Mouse (Mus musculus) embryonic facial prominence, embryonic 11.5 days (tissue): ENCODE data around the gene Cox4i2. TPM values are rescaled to one million over a fixed set of nuclear protein-coding genes. Genes with fewer than 3 reads are reported as not detected.

Experiments used
- ATAC-seq: fragments of 200-750 bp; cut with Nextera tagmentation; replicated peaks from 2 replicates; pipeline ENCODE4 v1.8.0; 2017; ENCODE audit warnings: low read depth; ENCODE audit not compliant: insufficient number of reproducible peaks, low FRiP score, low TSS enrichment
- DNase-seq: peaks from one replicate; pipeline ENCODE4 v3.0.0-alpha.2; 2015; ENCODE audit warnings: low spot score
- H3K27ac ChIP-seq: fragments of 300-500 bp; sonication (generic); replicated peaks from 2 replicates; pipeline ENCODE4 v1.5.1; 2014; ENCODE audit warnings: mild to moderate bottlenecking, low read depth, low read length, control low read depth
- H3K27me3 ChIP-seq: fragments of 300-500 bp; sonication (generic); 2 replicates; pipeline ENCODE4 v1.6.1; 2014; ENCODE audit warnings: mild to moderate bottlenecking, low read length, moderate library complexity, mixed read lengths; ENCODE audit not compliant: control insufficient read depth, insufficient read depth
- H3K36me3 ChIP-seq: fragments of 300-500 bp; sonication (generic); replicated peaks from 2 replicates; pipeline ENCODE4 v1.6.1; 2014; ENCODE audit warnings: low read depth, mild to moderate bottlenecking, low read length, moderate library complexity, mixed read lengths; ENCODE audit not compliant: control insufficient read depth, insufficient read depth
- H3K4me1 ChIP-seq: fragments of 300-500 bp; sonication (generic); 2 replicates; pipeline ENCODE4 v1.6.1; 2014; ENCODE audit warnings: low read length, mixed read lengths; ENCODE audit not compliant: control insufficient read depth, insufficient read depth
- H3K4me2 ChIP-seq: fragments of 300-500 bp; sonication (generic); 2 replicates; pipeline ENCODE4 v1.6.1; 2014; ENCODE audit warnings: low read depth, mild to moderate bottlenecking, control low read depth, low read length, moderate library complexity
- H3K4me3 ChIP-seq: fragments of 300-500 bp; sonication (generic); 2 replicates; pipeline ENCODE4 v1.5.1; 2014; ENCODE audit warnings: low read depth, low read length, control low read depth
- H3K9ac ChIP-seq: fragments of 300-500 bp; sonication (generic); replicated peaks from 2 replicates; pipeline ENCODE4 v1.6.1; 2014; ENCODE audit warnings: mild to moderate bottlenecking, control low read depth, low read length
- H3K9me3 ChIP-seq: fragments of 300-500 bp; sonication (generic); replicated peaks from 2 replicates; pipeline ENCODE4 v1.6.1; 2016; ENCODE audit warnings: mild to moderate bottlenecking, low read length, inconsistent platforms, mixed read lengths; ENCODE audit not compliant: control insufficient read depth
- WGBS: fragments of 180-500 bp; shearing (Covaris S2); extraction: QIAGEN DNeasy Blood & Tissue Kit; methylation state at CpG from one replicate; pipeline ENCODE4 v1.1.7; 2014; 5-methylcytosine and 5-hydroxymethylcytosine counted together
- polyA plus RNA-seq: library from polyadenylated mRNA; unstranded; fragments of >200 nt; fragmentation: Nextera tagmentation; extraction: Ambion mirVana; gene quantifications from 2 replicates; pipeline ENCODE4 v1.2.1, GENCODE M21; 2014

Cox4i2 gene
- polyA plus RNA-seq, 1 experiment from 2014 or later: 9.8 TPM

DNA sequence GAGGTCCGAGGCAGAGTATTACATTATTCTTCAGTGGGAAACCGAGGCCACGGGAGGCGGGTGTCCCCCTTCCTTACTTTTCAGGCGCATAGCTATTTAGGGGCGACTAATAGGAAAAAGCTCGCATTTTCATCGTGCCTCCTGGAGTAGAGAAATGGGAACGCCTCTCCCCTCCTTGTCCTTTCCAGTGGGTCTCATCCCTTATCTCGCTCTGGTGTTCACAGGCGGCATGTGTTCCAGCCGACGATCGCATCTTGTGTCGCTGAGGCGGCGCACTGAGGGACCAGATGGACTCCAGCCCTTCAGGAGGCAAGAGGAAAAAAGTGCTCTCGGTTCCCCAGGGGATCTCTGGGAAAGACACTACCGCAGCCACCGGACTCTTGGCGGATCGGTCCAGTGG lies 17.2 kb upstream of the Cox4i2 start:
- Histone ChIP-seq H3K27ac (peak overlapping the region; percentile 86), H3K4me2 (peak overlapping the region; percentile 95), H3K9ac (peak overlapping the region; percentile 92), H3K27me3 (no peaks in the 10 kb centered on the region), H3K36me3 (no peaks in the 10 kb centered on the region), H3K4me3 (peak overlapping the region; percentile 82), H3K9me3 (no peaks in the 10 kb centered on the region), H3K4me1 (peaks cover 10% of the 10 kb centered on the region)
- WGBS: under 1% methylated on average over 22 of the region's 22 CpGs
- DNase-seq: peak; percentile 55
- ATAC-seq: no peak

DNA sequence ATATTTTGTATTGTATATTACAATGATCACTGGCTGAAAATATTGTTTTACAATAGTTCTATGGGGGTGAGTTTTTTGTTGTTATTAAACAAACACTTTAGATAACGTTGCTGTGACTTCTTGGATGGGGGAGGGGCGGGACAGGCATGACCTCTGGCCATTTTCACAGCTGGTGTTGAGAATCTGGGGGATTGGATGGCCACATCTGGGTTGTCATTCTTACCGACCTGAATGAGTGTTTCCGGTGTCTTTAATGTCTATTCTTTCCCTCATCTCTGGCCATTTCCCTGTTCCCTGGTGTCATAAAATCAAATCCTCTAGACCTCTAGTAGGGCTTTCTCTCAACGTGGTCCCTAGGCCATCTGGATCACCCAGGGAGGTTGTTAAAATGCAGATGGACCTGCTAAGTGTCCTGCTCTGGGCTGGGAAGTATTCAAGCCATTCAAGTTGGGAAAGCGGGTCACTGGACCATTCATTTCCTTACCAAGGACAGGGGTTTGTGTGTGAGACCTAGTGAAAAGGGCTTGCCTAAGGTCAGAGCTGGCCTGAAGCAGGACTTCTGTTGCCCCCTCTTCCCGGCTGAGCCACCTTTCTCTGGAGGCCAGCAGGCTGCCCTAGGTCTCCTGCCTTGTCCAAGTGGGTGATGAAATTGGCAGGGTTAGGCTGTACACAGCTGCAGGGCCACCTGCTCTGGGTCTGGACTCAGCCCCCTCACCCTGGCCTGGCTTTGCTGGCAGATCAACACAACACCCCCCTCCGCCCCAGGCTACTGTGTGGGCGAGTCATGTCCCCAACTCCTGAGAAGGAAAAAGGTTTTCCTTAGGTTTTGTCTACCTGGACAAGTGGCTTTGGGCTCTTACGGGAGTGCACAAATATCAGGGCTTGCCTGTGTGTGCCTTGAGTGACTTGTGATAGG lies 16.4 kb upstream of the Cox4i2 start:
- 5% methylated on average over 10 of the region's 10 CpGs for WGBS
- H3K9me3 ChIP-seq: no peaks in the 10 kb centered on the region
- ATAC-seq (no peak), DNase-seq (peak; percentile 54)
- peak overlapping the region; percentile 82 for H3K4me3 ChIP-seq
- H3K36me3 ChIP-seq: no peaks in the 10 kb centered on the region
- peak overlapping the region; percentile 95 for H3K4me2 ChIP-seq
- peaks cover 10% of the 10 kb centered on the region for H3K4me1 ChIP-seq
- peak overlapping the region; percentile 86 for H3K27ac ChIP-seq
- no peaks in the 10 kb centered on the region for H3K27me3 ChIP-seq
- H3K9ac ChIP-seq: peak overlapping the region; percentile 92

DNA sequence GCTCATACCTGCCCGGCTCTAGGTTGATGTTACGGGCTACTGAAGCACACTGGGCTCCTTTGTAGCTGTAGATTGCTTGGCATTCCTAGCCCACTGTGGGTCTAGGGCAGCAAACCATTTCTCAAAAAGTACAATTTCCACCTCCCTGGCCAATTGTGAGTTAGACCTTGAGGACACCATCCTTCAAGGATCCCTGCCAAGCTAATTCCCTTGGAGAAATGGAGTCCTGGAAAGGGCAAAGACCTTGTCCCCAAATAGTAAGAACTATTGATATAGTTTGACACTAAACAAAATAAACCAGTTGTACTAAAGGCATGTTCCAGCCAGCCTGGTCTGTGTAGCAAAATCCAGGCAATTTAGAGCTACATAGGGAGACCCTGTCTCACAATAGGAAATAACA lies 15.6 kb upstream of the Cox4i2 start:
- Histone ChIP-seq H3K9ac (peak overlapping the region; percentile 92), H3K9me3 (no peaks in the 10 kb centered on the region), H3K36me3 (no peaks in the 10 kb centered on the region), H3K4me3 (peak overlapping the region; percentile 82), H3K4me2 (peak overlapping the region; percentile 95), H3K27ac (peak overlapping the region; percentile 86), H3K4me1 (peaks cover 10% of the 10 kb centered on the region), H3K27me3 (no peaks in the 10 kb centered on the region)
- 44% methylated on average over 2 of the region's 2 CpGs for whole genome bisulfite sequencing
- DNase-seq (peak; percentile 25), ATAC-seq (no peak)

DNA sequence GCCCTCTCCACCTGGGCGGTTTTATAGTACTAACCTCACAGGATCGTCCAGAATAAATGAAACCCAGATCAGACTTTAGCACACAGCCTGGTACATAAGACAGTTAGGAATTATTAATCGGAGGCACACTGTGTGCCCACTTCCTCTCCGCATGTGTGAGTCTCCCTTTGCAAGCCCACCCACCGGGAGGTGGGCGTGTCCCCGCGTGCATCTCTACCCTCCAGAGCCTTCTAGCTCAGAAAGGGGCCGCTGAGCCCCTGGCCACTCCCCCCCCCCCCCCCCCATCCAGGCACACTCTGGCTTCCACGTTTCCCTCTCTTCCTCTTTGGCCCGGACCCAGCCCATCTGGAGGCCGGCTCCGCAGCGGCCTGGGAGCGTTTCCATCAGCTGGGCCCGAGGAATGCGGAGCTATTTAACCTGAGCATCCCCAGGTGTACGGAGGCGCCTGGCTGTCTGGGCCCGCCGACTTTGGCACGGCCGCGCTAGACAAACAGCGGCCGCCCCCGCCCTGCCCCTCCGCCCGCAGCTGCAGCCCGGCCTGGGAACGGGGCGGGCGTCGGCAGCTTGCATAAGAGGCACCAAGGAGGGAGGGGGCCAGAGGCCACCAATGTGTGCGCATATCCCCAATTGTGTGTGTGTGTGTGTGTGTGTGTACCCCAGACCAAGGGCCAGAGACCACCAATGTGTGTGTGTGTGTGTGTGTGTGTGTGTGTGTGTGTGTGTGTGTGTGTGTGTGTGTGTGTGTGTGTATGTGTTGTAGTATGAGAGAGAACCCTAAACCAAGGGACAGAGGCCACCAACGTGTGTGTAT lies 14.7 kb upstream of the Cox4i2 start:
- peak; percentile 68 for ATAC-seq

DNA sequence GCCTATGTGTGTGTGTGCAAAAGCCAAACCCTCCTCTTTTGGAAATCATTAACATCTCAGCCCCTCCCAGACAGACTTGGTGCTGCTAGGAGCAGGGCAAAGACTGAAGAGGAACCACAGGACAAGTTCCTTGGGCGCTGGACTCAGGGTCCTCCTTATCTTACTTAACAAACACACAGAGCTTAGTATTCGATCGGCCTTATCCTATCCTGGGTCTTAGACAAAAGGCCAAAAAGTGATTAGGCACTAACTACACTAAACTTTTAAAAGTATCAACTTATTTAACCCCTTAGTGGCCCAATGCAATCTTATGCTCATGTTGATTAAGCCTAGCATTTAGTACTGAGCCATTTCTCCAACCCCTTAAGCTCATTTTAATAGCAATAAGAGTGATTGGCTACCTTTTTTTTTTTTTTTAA lies 14.1 kb upstream of the Cox4i2 start:
- Histone ChIP-seq H3K36me3 (no peaks in the 10 kb centered on the region), H3K9me3 (no peaks in the 10 kb centered on the region), H3K4me1 (peaks cover 6% of the 10 kb centered on the region), H3K27me3 (no peaks in the 10 kb centered on the region), H3K4me3 (peak overlapping the region; percentile 82), H3K9ac (no peak overlapping the region), H3K4me2 (peak overlapping the region; percentile 72), H3K27ac (peak overlapping the region; percentile 86)
- ATAC-seq (peak; percentile 4; the same call in 1 of the 2 replicates), DNase-seq (peak; percentile 58)
- WGBS: 20% methylated on average over 3 of the region's 3 CpGs

More for the DNA sequence above, 14.7 kb upstream of the Cox4i2 start:
- H3K4me3 ChIP-seq: peak overlapping the region; percentile 82
- peak overlapping the region; percentile 37; the same call in 1 of the 2 replicates for H3K9ac ChIP-seq
- no peaks in the 10 kb centered on the region for H3K27me3 ChIP-seq
- H3K4me2 ChIP-seq: peak overlapping the region; percentile 72
- no peaks in the 10 kb centered on the region for H3K9me3 ChIP-seq
- no peaks in the 10 kb centered on the region for H3K36me3 ChIP-seq
- H3K27ac ChIP-seq: peak overlapping the region; percentile 86
- under 1% methylated on average over 34 of the region's 36 CpGs for WGBS
- peak; percentile 95 for DNase-seq
- peaks cover 10% of the 10 kb centered on the region for H3K4me1 ChIP-seq

DNA sequence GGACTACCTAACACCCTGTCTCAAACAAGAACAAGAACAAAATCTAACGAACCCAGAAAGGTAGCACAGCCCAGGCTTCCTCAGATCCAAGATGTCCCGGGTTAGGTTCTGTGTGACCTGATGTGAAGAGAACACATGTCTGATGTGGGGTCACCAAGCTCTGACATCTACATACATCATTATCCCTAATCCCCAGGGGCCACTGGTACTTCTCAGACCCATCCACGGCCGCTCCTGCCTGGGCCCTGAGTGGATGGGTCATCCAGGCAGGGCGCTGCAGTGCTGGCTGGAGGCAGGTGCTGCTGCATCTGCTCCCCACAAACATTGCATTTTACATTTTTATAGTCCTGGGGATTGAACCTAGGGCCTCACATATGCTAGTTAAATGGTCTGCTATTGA lies 13.5 kb upstream of the Cox4i2 start:
- no peak overlapping the region for H3K27ac ChIP-seq
- no peaks in the 10 kb centered on the region for H3K9me3 ChIP-seq
- no peak overlapping the region for H3K4me3 ChIP-seq
- H3K36me3 ChIP-seq: no peaks in the 10 kb centered on the region
- DNase-seq (no peak), ATAC-seq (no peak)
- peaks cover 6% of the 10 kb centered on the region for H3K4me1 ChIP-seq
- no peak overlapping the region for H3K9ac ChIP-seq
- no peak overlapping the region for H3K4me2 ChIP-seq
- no peaks in the 10 kb centered on the region for H3K27me3 ChIP-seq
- WGBS: 57% methylated on average over 5 of the region's 5 CpGs

DNA sequence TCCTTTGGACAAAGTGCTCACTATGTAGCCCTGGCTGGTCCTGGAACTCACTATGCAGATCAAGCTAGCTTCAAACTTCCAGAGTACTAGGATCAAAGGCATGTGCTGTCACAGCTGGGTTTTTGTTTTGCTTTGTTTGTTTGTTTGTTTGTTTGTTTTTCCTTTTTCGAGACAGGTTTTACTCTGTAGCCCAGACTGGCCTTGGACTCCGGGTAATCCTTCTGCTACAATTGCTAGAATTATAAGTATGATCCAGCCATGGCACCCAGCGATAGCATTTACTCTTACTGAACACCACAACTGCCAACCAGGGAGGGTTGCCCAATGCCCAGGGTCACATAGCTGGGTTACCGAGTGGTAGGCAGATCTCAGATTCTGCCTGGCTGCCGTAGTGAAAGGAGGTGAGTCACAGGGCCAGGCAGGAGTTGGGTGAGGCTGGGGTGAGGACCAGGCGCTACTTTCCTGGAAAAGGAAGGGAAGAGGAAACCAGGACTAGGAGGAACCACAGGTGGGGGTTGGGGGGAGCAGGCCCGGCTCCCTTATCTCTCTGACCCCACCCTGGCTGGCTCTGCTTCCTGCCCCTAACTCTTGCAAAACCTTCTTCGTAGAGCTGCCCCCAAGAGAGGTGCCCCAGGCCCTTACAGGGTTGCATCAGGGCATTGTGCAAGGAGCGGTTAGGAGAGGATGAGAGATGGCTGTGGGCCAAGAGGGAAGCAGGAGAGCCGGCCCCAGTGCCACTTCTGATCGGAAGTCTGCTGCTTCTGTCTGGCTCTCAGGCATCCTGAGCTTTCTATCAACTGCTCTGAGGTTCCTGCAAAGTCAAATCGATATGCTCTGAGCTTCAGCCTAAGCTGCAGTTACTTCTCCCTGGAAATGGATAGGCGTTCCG lies 12.6 kb upstream of the Cox4i2 start:
- H3K4me1 ChIP-seq: peaks cover 6% of the 10 kb centered on the region
- H3K9me3 ChIP-seq: no peaks in the 10 kb centered on the region
- H3K4me3 ChIP-seq: no peak overlapping the region
- no peak overlapping the region for H3K4me2 ChIP-seq
- H3K36me3 ChIP-seq: no peaks in the 10 kb centered on the region
- no peaks in the 10 kb centered on the region for H3K27me3 ChIP-seq
- H3K27ac ChIP-seq: peak overlapping the region; percentile 68
- peak; percentile 76 for DNase-seq
- no peak for ATAC-seq
- peak overlapping the region; percentile 50 for H3K9ac ChIP-seq
- 40% methylated on average over 14 of the region's 14 CpGs for WGBS
